Mouse (Mus musculus): ENCODE results near the gene Gm42417.

DNA sequence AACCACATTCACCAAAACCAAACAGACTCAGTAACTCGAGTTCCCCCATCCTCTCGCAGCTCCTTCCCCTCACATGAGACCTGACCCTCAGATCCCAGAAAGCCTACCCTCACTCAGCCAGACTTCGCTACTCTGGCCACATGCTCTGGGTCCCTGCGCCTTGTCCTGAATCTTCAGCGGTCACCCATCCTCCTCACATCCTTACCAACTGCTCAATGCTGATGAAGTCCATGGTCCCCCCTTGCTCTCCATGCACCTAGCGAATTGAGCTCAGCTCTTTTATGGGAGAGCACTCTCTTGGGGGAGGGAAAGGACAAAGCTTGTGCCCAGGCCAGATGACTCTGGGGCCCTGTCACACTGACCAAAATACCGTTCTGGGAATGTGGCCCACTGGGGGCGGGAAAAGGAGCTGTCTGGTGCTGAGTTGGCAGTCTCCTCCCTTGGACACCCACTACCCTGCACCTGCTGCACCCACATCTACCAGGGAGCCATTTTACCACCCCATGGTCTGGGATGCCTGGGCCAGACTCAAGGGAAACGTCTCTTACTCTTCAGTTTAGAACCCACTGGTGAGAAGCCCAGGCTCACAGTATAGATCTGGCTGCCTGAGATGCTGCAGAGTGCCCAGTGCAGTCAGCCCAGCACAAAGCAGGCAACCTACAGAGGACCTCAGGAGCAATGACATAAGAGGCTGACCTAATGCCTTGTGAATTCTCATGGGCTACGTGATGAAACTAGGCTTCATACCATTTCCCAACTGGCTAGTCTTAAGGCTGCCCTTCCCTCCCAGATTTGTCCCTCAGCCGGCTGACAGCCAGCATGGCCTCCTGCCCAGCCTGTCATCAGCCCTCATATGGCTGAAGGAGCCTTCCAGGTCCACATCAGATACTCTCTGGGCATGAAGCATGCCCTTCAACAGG is 3.5 kb downstream of the Gm42417 start:
- peak; percentile 5; the same call in 1 of the 2 replicates for TF ChIP-seq CTCF (IDR thresholded peaks at IDR 0.05; ENCODE audit: low read depth)
- TF ChIP-seq EP300 (IDR thresholded peaks at IDR 0.05; ENCODE audit: low read depth): peak; percentile 68

All from heart, postnatal 0 days (tissue).